Comparison of ENCODE assay signal across 29 mouse cellular contexts in the genomic region with DNA sequence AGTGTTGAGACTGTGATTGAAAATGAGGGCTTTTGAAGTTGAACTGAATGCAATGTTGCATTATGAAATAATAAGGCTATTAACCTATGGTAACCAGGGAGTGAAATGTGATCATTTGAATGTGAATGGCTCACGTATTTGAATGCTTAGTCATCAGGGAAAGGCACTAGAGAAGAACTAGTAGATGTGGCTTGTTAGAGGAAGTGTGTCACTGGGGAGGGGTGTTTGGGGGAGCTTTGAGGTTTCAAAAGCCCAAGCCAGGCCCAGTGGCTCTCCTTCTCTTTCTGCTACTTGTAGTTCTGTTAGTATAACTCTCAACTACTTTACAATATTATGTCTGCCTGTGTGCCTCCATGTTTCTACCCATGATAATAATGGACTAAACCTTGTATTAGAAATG.
DNase-seq lines count a peak whose midpoint lies in the region; ATAC-seq and TF ChIP-seq lines count a peak whose summit lies in the region.
"Had no signal": no experiment of that assay in that cellular context is flagged by ENCODE, and none has a peak within 500 bp of the region (broad histone marks: within the 10 kb centered on the region; RNA-seq: fewer than 3 reads in every experiment).

No protein-coding gene starts in this region.

- no peak overlapping the region for H3K4me2 ChIP-seq in intestine, embryonic 16.5 days (ENCODE audit: low read depth, low read length)
- H3K4me2 ChIP-seq: embryonic facial prominence, embryonic 13.5 days; forebrain, embryonic 13.5 days; heart, embryonic 13.5 days; hindbrain, embryonic 14.5 days had no signal

- H3ac ChIP-seq in C2C12 (ENCODE audit: control insufficient read depth, insufficient read length, low read depth), result no peak overlapping the region

- H3K79me3 ChIP-seq in C2C12 (ENCODE audit: low read depth), result no peaks in the 10 kb centered on the region

- H3K9ac ChIP-seq in intestine, embryonic 16.5 days (ENCODE audit: low read depth, low read length), result no peak overlapping the region
- H3K9ac ChIP-seq: embryonic facial prominence, embryonic 13.5 days; forebrain, embryonic 13.5 days; heart, embryonic 13.5 days; hindbrain, embryonic 14.5 days had no signal

- H3K4me1 ChIP-seq in intestine, embryonic 16.5 days (ENCODE audit: control insufficient read depth, insufficient read depth, low read length), result no peaks in the 10 kb centered on the region
- H3K4me1 ChIP-seq: embryonic facial prominence, embryonic 10.5 days; embryonic facial prominence, embryonic 13.5 days; forebrain, embryonic 10.5 days; forebrain, embryonic 13.5 days; heart, embryonic 10.5 days; heart, embryonic 13.5 days had no signal

- H3K79me2 ChIP-seq in C2C12 (ENCODE audit: control insufficient read depth, insufficient read depth), result no peaks in the 10 kb centered on the region

- ATAC-seq in intestine, embryonic 16.5 days, result no peak
- ATAC-seq: forebrain, embryonic 13.5 days; forebrain, embryonic 16.5 days; hindbrain, postnatal 0 days; inflammation-experienced regulatory T-cells, adult 6 months; intestine, postnatal 0 days; Patski had no signal

- no peak for TF ChIP-seq CTCF in C2C12 (IDR thresholded peaks at IDR 0.05; ENCODE audit: control insufficient read depth, insufficient read depth, insufficient read length)

- 74% methylated on average over 1 of the region's 1 CpGs for WGBS in intestine, embryonic 16.5 days

- H3K4me3 ChIP-seq in C2C12 (ENCODE audit: insufficient read depth, poor library complexity, severe bottlenecking), result no peak overlapping the region
- H3K4me3 ChIP-seq in intestine, embryonic 16.5 days (ENCODE audit: low read length), result no peak overlapping the region
- H3K4me3 ChIP-seq: embryonic facial prominence, embryonic 10.5 days; embryonic facial prominence, embryonic 13.5 days; forebrain, embryonic 10.5 days; forebrain, embryonic 13.5 days; heart, adult 2 months; heart, embryonic 10.5 days; heart, embryonic 13.5 days had no signal

- no peaks in the 10 kb centered on the region for H3K36me3 ChIP-seq in C2C12 (ENCODE audit: control insufficient read depth, insufficient read depth)
- no peaks in the 10 kb centered on the region for H3K36me3 ChIP-seq in intestine, embryonic 16.5 days (ENCODE audit: control insufficient read depth, insufficient read depth, low read length)
- H3K36me3 ChIP-seq: embryonic facial prominence, embryonic 10.5 days; embryonic facial prominence, embryonic 13.5 days; forebrain, embryonic 10.5 days; heart, embryonic 10.5 days; heart, embryonic 13.5 days had no signal

- H3K27ac ChIP-seq in intestine, embryonic 16.5 days (ENCODE audit: low read length), result no peak overlapping the region
- H3K27ac ChIP-seq: embryonic facial prominence, embryonic 10.5 days; embryonic facial prominence, embryonic 13.5 days; forebrain, embryonic 10.5 days; forebrain, embryonic 13.5 days; heart, adult 2 months; heart, embryonic 10.5 days; heart, embryonic 13.5 days; hindbrain, embryonic 14.5 days; hindbrain, postnatal 0 days had no signal

- H3K9me3 ChIP-seq in intestine, embryonic 16.5 days (ENCODE audit: control insufficient read depth, low read length), result no peaks in the 10 kb centered on the region
- H3K9me3 ChIP-seq: embryonic facial prominence, embryonic 10.5 days; embryonic facial prominence, embryonic 13.5 days; forebrain, embryonic 10.5 days; forebrain, embryonic 13.5 days; heart, embryonic 10.5 days; heart, embryonic 13.5 days had no signal

- H3K27me3 ChIP-seq in C2C12 (ENCODE audit: control insufficient read depth, insufficient read depth, insufficient read length), result no peaks in the 10 kb centered on the region
- H3K27me3 ChIP-seq in intestine, embryonic 16.5 days (replicated peaks; ENCODE audit: control insufficient read depth, insufficient read depth, low read length), result no peaks in the 10 kb centered on the region
- H3K27me3 ChIP-seq: embryonic facial prominence, embryonic 13.5 days; forebrain, embryonic 13.5 days; heart, embryonic 13.5 days; Patski had no signal

- DNase-seq in 3134 (ENCODE audit: extremely low read depth, insufficient read length, low spot score), result peak; percentile 22
- DNase-seq in NIH3T3 (ENCODE audit: low read depth), result peak; percentile 4
- no peak for DNase-seq in testis, postnatal 14 days (ENCODE audit: low spot score)
- DNase-seq in layer of hippocampus, postnatal 25 days (ENCODE audit: extremely low spot score in 1 of 2, low spot score in 1 of 2), result no peak
- DNase-seq: adrenal gland, postnatal 25 days; cerebellum, adult 11-12 months; cerebellum, adult 8-10 months; cerebellum, postnatal 10 days; cerebellum, postnatal 36 days; embryo, embryonic 11 days; gastrocnemius, postnatal 10 days; gastrocnemius, postnatal 36 days; heart, adult 2 months; heart, postnatal 14 days; heart, postnatal 4 days had no signal

TF ChIP-seq in C2C12, 6 proteins besides CTCF, POLR2A, EP300 and RAD21:
- TF ChIP-seq CEBPB (IDR thresholded peaks at IDR 0.05; ENCODE audit: low read depth) (peak; percentile 29), MYOG (IDR thresholded peaks at IDR 0.05; ENCODE audit: control insufficient read depth, extremely low read depth, insufficient read length) (no peak), MAX (IDR thresholded peaks at IDR 0.05) (peak; percentile 25)
TF ChIP-seq in C2C12: peak in this region for 2.

Comparison
In these comparisons a context has a peak if more than half of its experiments do, and no peak if none do; other contexts are left out.
1. DNase-seq: peak in 3134 (single experiment) and NIH3T3 (single experiment); none in testis, postnatal 14 days (single experiment) and layer of hippocampus, postnatal 25 days (0 of 2).